Mouse (Mus musculus): Measurements from ENCODE around the gene Yif1a.

Gene Yif1a

GRCm38 (mm10) chr19:5087884-5088728, at the start of gene Yif1a:
Gene Yif1a, plus strand, starts transcription at chr19:5088538.
- peak; percentile 100 for DNase-seq (ENCODE audit: low read depth, low spot score)

- peak; percentile 86 for DNase-seq (ENCODE audit: low read depth, low spot score)
These were observed 49.6 kb upstream of the Yif1a start, which contains the start of the genes B4gat1 and AC124502.3 for GRCm38 (mm10) chr19:5038709-5039156. Gene B4gat1, plus strand, starts transcription at chr19:5038826. Gene AC124502.3, plus strand, starts transcription at chr19:5038891.

GRCm38 (mm10) chr19:5039301-5040114, 48.8 kb upstream of the Yif1a start:
- no peak for DNase-seq (ENCODE audit: low read depth, low spot score)

GRCm38 (mm10) chr19:5040862-5041523, 47.3 kb upstream of the Yif1a start, which contains the start of gene Brms1:
Gene Brms1, plus strand, starts transcription at chr19:5041354.
- peak; percentile 93 for DNase-seq (ENCODE audit: low read depth, low spot score)

- DNase-seq (ENCODE audit: low read depth, low spot score) = no peak
These were observed 46.8 kb upstream of the Yif1a start for GRCm38 (mm10) chr19:5041588-5041987.

GRCm38 (mm10) chr19:5045531-5045930, 42.8 kb upstream of the Yif1a start:
- no peak for DNase-seq (ENCODE audit: low read depth, low spot score)

GRCm38 (mm10) chr19:5048138-5049056, 39.9 kb upstream of the Yif1a start:
- DNase-seq (ENCODE audit: low read depth, low spot score) = peak; percentile 79

GRCm38 (mm10) chr19:5049325-5049724, 39.0 kb upstream of the Yif1a start:
- DNase-seq (ENCODE audit: low read depth, low spot score) = no peak

- DNase-seq (ENCODE audit: low read depth, low spot score) = peak; percentile 97
These were observed 38.1 kb upstream of the Yif1a start, which contains the start of gene Rin1 for GRCm38 (mm10) chr19:5050047-5050905. Gene Rin1, plus strand, starts transcription at chr19:5050481.

- no peak for DNase-seq (ENCODE audit: low read depth, low spot score)
These were observed 37.3 kb upstream of the Yif1a start for GRCm38 (mm10) chr19:5051031-5051430.

- no peak for DNase-seq (ENCODE audit: low read depth, low spot score)
These were observed 36.8 kb upstream of the Yif1a start for GRCm38 (mm10) chr19:5051515-5051914.

GRCm38 (mm10) chr19:5052166-5052822, 36.0 kb upstream of the Yif1a start:
- no peak for DNase-seq (ENCODE audit: low read depth, low spot score)

GRCm38 (mm10) chr19:5052853-5053252, 35.5 kb upstream of the Yif1a start:
- no peak for DNase-seq (ENCODE audit: low read depth, low spot score)

- no peak for DNase-seq (ENCODE audit: low read depth, low spot score)
These were observed 34.4 kb upstream of the Yif1a start for GRCm38 (mm10) chr19:5053909-5054308.

GRCm38 (mm10) chr19:5056251-5056650, 32.1 kb upstream of the Yif1a start:
- DNase-seq (ENCODE audit: low read depth, low spot score) = no peak

GRCm38 (mm10) chr19:5057876-5058775, 30.2 kb upstream of the Yif1a start:
- DNase-seq (ENCODE audit: low read depth, low spot score) = no peak

GRCm38 (mm10) chr19:5058801-5059771, 29.3 kb upstream of the Yif1a start:
- DNase-seq (ENCODE audit: low read depth, low spot score) = no peak
